Mouse (Mus musculus) heart, adult 2 months (tissue): ENCODE measurements around the gene Crtac1. TPM values are rescaled to one million over a fixed set of nuclear protein-coding genes. Genes with fewer than 3 reads are reported as not detected.

Experiments used
- DNase-seq, 2 experiments: peaks; one replicate each; pipeline ENCODE4 v3.0.0; 2021
- H3K27ac ChIP-seq: fragments of 200-600 bp; 2 replicates; pipeline ENCODE4 v1.8.1; 2022
- H3K27me3 ChIP-seq: fragments of 200-500 bp; 2 replicates; pipeline ENCODE4 v1.6.1; 2012; ENCODE audit warnings: mild to moderate bottlenecking, low read length, inconsistent platforms, mixed read lengths; ENCODE audit not compliant: control insufficient read depth, insufficient read depth
- H3K36me3 ChIP-seq: fragments of 200-500 bp; 2 replicates; pipeline ENCODE4 v1.6.1; 2012; ENCODE audit warnings: low read length, inconsistent platforms; ENCODE audit not compliant: control insufficient read depth, insufficient read depth
- H3K4me1 ChIP-seq: fragments of 200-500 bp; 2 replicates; pipeline ENCODE4 v1.6.1; 2011; ENCODE audit warnings: low read length; ENCODE audit not compliant: control insufficient read depth, insufficient read depth
- H3K4me3 ChIP-seq: fragments of 200-600 bp; 2 replicates; pipeline ENCODE4 v1.8.1; 2022
- H3K79me2 ChIP-seq: fragments of 200-500 bp; replicated peaks from 2 replicates; pipeline ENCODE4 v1.6.1; 2012; ENCODE audit warnings: mild to moderate bottlenecking, inconsistent platforms, low read length, moderate library complexity, mixed read lengths; ENCODE audit not compliant: control insufficient read depth, insufficient read depth
- H3K9ac ChIP-seq: fragments of 200-500 bp; 2 replicates; pipeline ENCODE4 v1.6.1; 2012; ENCODE audit warnings: low read depth, mild to moderate bottlenecking, control low read depth, inconsistent platforms, low read length, mixed read lengths
- CTCF ChIP-seq: fragments of 200-600 bp; IDR thresholded peaks from 2 replicates; pipeline ENCODE4 v1.8.1; 2022; ENCODE audit warnings: antibody characterized with exemption, mild to moderate bottlenecking, moderate library complexity
- EP300 ChIP-seq: fragments of 200-500 bp; IDR thresholded peaks from 2 replicates; pipeline ENCODE4 v1.6.1; 2011; ENCODE audit warnings: low read depth, low read length, control low read depth; ENCODE audit not compliant: insufficient read depth
- POLR2A ChIP-seq: fragments of 200-500 bp; IDR thresholded peaks from 2 replicates; pipeline ENCODE4 v1.6.1; 2011; ENCODE audit warnings: mild to moderate bottlenecking, low read depth, low read length, control low read depth; ENCODE audit not compliant: insufficient read depth
- WGBS: fragments of 180-500 bp; shearing (Covaris S2); methylation state at CpG from one replicate; pipeline ENCODE4 v1.1.7; 2018; 5-methylcytosine and 5-hydroxymethylcytosine counted together
- intact Hi-C: fragments of 180-260 bp; cut with DNase I; formaldehyde crosslinking; loops from one replicate; pipeline ENCODE4 v1.15.1; 2025
- polyA plus RNA-seq: library from polyadenylated mRNA; depleted of rRNA; stranded (reverse); fragments of >200 nt; gene quantifications from 2 replicates; pipeline ENCODE4 v1.2.3, GENCODE M21; 2012
- total RNA-seq, 2 experiments: library from RNA; stranded (reverse); gene quantifications; 2 replicates each; pipeline ENCODE4 v1.2.3; 2021

Crtac1 gene
- total and polyA plus RNA-seq, 3 experiments, result not detected

GRCm38 (mm10) chr19:42443887-42444409 is 12.4 kb upstream of the Crtac1 start:
- H3K27me3 ChIP-seq, result no peaks in the 10 kb centered on the region
- H3K36me3 ChIP-seq, result no peaks in the 10 kb centered on the region
- no peak overlapping the region for H3K9ac ChIP-seq
- H3K4me1 ChIP-seq, result no peaks in the 10 kb centered on the region
- TF ChIP-seq CTCF (peak; percentile 97), EP300 (no peak), POLR2A (no peak)
- no peaks in the 10 kb centered on the region for H3K79me2 ChIP-seq
- no peak overlapping the region for H3K27ac ChIP-seq
- WGBS, result 13% methylated on average over 3 of the region's 3 CpGs
- intact Hi-C loops, result loop anchor here (2.0 kb wide), 1 partner anchor 127 kb away; no protein-coding TSS in a partner anchor
- peak in 1 of 2 experiments; percentile 34 for DNase-seq
- H3K4me3 ChIP-seq, result no peak overlapping the region

DNA sequence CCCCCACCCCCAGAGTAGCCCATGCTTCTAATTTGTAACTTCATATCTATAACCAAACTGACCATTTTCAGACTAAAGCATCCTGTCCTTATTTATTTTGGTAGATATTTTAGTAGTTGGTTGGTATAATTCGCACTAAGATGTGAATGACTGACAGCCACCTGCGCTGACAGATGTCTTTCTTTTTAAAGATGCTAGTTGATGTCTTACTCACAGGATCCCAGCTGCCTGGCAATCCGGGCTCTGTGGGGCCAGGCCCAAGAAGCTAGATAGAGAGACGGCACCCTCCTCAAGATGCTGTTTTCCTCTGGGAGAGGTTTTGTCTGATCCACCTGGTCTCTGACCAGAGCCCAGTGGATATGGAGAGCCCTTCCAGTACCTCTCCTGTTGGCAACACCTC is 11.7 kb upstream of the Crtac1 start:
- intact Hi-C loops, result loop anchor here (2.0 kb wide), 1 partner anchor 126 kb away; no protein-coding TSS in a partner anchor
- Histone ChIP-seq H3K4me3 (no peak overlapping the region), H3K79me2 (no peaks in the 10 kb centered on the region), H3K27me3 (no peaks in the 10 kb centered on the region), H3K9ac (no peak overlapping the region), H3K36me3 (no peaks in the 10 kb centered on the region), H3K27ac (no peak overlapping the region), H3K4me1 (no peaks in the 10 kb centered on the region)
- no peak for DNase-seq
- 74% methylated on average over 4 of the region's 4 CpGs for WGBS
- TF ChIP-seq POLR2A, result no peak
- no peak for TF ChIP-seq CTCF
- TF ChIP-seq EP300, result no peak

GRCm38 (mm10) chr19:42442246-42443197 is 10.9 kb upstream of the Crtac1 start:
- no peak for DNase-seq
- Histone ChIP-seq H3K27me3 (no peaks in the 10 kb centered on the region), H3K9ac (no peak overlapping the region), H3K36me3 (no peaks in the 10 kb centered on the region), H3K27ac (no peak overlapping the region), H3K79me2 (no peaks in the 10 kb centered on the region), H3K4me1 (no peaks in the 10 kb centered on the region), H3K4me3 (no peak overlapping the region)
- intact Hi-C loops, result loop anchor here (2.0 kb wide), 1 partner anchor 126 kb away; no protein-coding TSS in a partner anchor
- TF ChIP-seq CTCF (no peak), EP300 (no peak), POLR2A (no peak)
- 57% methylated on average over 8 of the region's 8 CpGs for WGBS

GRCm38 (mm10) chr19:42440089-42440488 is 8.5 kb upstream of the Crtac1 start:
- H3K79me2 ChIP-seq, result no peaks in the 10 kb centered on the region
- no peaks in the 10 kb centered on the region; the same call in 1 of the 2 replicates for H3K27me3 ChIP-seq
- no peak for DNase-seq
- intact Hi-C loops, result no loop called here
- H3K9ac ChIP-seq, result no peak overlapping the region
- H3K4me1 ChIP-seq, result no peaks in the 10 kb centered on the region
- TF ChIP-seq EP300, result no peak
- peak; percentile 36 for TF ChIP-seq CTCF
- no peak for TF ChIP-seq POLR2A
- no peaks in the 10 kb centered on the region for H3K36me3 ChIP-seq
- WGBS, result 36% methylated on average over 3 of the region's 3 CpGs
- no peak overlapping the region for H3K4me3 ChIP-seq
- no peak overlapping the region for H3K27ac ChIP-seq

DNA sequence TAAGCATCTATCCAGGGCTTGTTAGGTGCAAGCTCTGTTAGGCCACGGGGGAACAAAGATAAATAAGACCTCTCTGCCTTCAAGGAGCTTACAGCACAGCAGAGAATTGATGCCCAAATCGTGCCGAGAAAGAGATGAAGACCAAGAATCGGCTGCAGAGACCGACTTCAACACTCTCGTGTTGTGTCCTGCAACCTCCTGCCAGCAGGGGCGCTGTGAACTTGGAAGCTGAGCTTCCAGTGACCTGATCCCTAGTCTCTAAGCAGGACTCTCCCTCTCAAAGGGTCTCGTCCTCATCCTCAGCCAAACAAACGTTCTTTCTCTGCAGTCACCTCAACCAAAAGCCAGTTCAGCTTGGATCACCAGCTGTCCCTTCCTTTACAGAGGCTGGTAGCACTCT is 7.8 kb upstream of the Crtac1 start:
- H3K79me2 ChIP-seq, result no peaks in the 10 kb centered on the region
- H3K4me3 ChIP-seq, result no peak overlapping the region
- H3K36me3 ChIP-seq, result no peaks in the 10 kb centered on the region
- no peaks in the 10 kb centered on the region for H3K4me1 ChIP-seq
- TF ChIP-seq CTCF, result peak; percentile 47
- no peak for TF ChIP-seq EP300
- no peak for TF ChIP-seq POLR2A
- no peak overlapping the region for H3K27ac ChIP-seq
- DNase-seq, result no peak
- intact Hi-C loops, result loop anchor here (10.0 kb wide), 1 partner anchor 255 kb away; no protein-coding TSS in a partner anchor
- H3K27me3 ChIP-seq, result no peaks in the 10 kb centered on the region; the same call in 1 of the 2 replicates
- no peak overlapping the region for H3K9ac ChIP-seq
- 67% methylated on average over 9 of the region's 9 CpGs for WGBS

DNA sequence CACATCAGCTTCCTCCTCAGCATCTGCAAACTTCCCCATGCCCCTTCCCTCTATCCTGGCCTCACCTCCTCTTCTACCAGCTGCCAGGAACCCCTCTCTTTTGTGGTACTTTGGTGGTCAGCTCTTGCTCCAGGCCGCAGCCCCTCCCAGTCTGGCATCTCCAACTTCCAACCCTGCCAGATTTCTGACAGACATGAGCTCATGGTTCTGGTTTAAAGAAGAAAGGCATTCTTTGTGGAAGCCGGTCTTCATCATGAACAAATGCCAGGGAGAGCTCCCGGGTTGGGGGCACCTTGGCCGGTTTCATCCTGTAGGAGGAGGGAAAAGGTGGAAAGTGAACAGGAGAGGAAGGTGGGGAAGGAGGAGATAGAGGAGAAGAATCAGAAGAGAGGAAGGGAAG is 4.0 kb upstream of the Crtac1 start:
- Histone ChIP-seq H3K27me3 (peaks cover 15% of the 10 kb centered on the region), H3K27ac (no peak overlapping the region), H3K79me2 (no peaks in the 10 kb centered on the region), H3K9ac (no peak overlapping the region), H3K36me3 (no peaks in the 10 kb centered on the region), H3K4me1 (no peaks in the 10 kb centered on the region), H3K4me3 (no peak overlapping the region)
- intact Hi-C loops, result loop anchor here (10.0 kb wide), 1 partner anchor 251 kb away; no protein-coding TSS in a partner anchor
- TF ChIP-seq CTCF (no peak), POLR2A (no peak), EP300 (no peak)
- 45% methylated on average over 4 of the region's 4 CpGs for WGBS
- no peak for DNase-seq
